Mouse (Mus musculus) erythroblast, embryonic 14.5 days (primary cell): Measurements from ENCODE around the gene Pcdh8.

Experiments used
- GATA1 ChIP-seq: IDR thresholded peaks from 2 replicates; pipeline ENCODE4 v1.6.1; 2012; ENCODE audit warnings: low read length, inconsistent platforms, mixed read lengths
- TAL1 ChIP-seq: IDR thresholded peaks from 3 replicates; pipeline ENCODE4 v1.6.1; 2012; ENCODE audit warnings: low read length, inconsistent platforms, mixed read lengths

DNA sequence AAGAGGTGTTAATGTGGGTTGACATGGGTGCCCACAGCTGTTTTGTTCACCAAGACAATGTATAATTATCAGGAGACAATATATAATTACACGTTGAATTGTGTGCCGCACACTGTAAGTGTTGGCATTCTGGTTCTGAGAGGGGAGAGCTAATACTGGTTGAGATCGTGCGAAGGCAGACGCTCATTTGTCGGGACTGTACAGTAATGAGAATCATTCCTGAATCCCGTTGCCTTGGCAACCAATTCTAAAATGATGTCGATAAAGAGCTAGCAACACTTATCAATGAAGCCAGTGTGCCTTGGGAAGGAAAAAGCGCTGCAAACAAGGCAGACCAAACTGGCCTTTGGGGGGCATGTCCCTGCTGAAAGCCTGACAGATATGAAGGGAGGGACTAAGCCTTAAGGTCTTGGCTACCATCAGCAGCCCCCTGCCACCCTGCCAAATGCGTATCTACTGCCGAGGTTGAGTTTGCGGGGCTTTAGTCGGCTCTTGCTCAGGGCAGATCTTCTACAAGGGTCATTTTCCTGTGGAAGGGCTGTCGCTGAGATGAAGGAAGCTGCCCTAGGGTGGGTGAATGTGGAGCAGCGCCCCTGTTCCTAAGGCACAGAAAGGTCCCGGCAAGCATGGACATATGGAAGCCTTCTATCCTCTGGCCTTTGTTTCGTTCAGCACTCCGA lies 47.0 kb downstream of the Pcdh8 start:
- TF ChIP-seq GATA1 = no peak
- no peak for TF ChIP-seq TAL1
